Mouse (Mus musculus) granulocyte monocyte progenitor cell, adult 5-6 weeks (primary cell): ENCODE measurements around the gene Tacc3. TPM values are rescaled to one million over a fixed set of nuclear protein-coding genes. Genes with fewer than 3 reads are reported as not detected.

Source experiments
- ATAC-seq: replicated peaks from 2 replicates; pipeline ENCODE4 v1.8.0; 2016; ENCODE audit warnings: mild to moderate bottlenecking, moderate TSS enrichment, inconsistent platforms; ENCODE audit not compliant: poor library complexity, severe bottlenecking
- total RNA-seq, 2 experiments: library from RNA; stranded (forward) in 1 of 2; stranded (reverse) in 1 of 2; fragments of 200-712, 200-1000 nt in 1 of 2; fragments of >200 nt in 1 of 2; fragmentation: Nextera tagmentation in 1 of 2; gene quantifications; 2 replicates each; pipeline ENCODE4 v1.2.3; 2014 to 2017

The Tacc3 gene
- total RNA-seq, 2 experiments from 2014 or later = 81.0 to 186 TPM

DNA sequence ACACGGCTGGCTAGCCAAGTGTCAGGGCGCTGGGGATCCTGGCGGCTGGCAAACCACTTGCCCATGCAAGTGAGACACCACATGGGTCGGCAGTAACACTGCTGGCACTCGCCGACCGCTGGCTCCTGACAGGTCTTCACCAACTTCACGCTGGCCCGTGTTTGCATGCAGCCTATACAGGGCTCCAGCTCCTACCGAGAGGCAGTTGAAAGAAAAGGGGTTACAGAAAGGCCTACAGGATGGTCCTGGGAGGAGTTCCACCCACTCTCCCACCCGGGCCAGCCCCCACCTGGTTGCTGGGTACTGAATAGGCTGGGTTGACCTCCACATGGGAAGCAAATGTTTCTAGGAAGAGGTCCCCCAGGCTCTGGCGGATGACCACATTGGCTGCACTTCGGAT lies 3.5 kb upstream of the Tacc3 start:
- no peak for ATAC-seq

DNA sequence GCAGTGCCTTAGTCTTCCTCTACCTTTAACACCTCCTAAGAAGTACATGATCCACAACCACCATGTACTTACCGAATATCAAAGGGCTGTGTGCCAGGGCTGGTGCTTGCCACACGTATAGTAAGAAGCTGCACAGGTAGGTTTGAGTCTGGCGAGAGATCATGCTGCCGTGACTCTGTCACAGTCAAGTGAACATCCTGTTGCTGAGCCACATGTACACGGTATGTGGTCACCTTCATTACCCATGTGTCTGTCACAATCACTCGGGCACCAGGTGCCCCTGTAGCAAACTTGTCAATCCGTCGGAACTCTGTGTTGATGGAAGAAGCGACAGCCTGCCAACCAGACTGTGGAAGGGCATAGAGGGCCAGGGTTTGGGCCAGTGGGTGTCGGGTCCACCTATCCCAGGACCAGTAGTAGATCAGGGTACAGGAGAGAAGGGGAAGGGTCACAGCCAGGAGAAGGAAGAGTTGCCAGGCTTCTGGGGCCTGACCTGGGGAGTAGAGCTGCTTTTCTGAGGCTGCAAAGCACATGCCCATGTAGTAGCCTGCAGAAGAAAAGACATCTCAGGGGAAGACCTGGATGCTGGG lies 2.6 kb upstream of the Tacc3 start:
- no peak for ATAC-seq

DNA sequence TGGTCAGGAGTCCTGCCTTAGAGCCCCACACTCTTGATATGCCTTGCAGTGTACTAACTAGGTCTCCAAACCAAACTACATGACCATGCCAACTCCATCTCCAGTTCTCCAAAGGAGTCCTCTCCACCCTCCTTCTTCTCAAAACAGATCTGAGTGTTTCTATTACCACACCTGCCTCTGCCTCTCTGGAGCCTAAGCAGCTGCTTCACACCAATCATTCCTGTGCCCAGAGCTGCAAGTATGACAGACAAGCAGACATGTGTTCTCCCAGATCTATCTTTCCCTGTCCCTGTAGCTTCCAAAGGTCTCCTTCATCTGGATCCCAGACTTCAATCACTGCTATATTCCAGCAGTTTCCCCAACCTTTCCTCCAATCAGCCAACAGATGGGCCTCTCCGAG lies 1.2 kb upstream of the Tacc3 start:
- ATAC-seq = no peak

DNA sequence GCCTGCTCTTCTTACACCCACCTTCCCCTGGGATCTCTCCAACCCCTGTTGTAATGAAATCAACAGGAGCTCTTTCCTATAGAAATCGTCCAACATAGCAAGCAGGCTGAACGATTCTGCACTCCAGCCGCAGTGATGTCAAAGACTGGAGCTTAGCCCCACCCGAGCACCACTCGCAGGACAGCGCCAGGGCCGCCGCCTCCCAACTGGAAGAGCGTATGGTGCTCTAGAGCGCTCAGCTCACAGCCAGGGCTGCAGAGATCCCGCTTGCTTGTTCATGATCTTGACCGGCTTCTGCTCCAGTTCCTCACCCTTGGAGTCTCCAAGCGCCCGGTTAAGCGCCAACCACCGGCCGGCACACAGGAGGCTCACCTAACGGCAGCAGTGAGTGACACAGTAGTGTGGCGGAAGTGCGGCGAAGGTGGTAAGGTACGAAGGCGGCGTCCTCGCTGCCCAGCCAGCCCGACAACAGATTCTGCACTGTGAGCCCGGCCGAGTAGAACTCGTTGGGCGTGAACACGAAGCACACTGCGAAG lies 609 bp upstream of the Tacc3 start:
- ATAC-seq = peak; percentile 40

DNA sequence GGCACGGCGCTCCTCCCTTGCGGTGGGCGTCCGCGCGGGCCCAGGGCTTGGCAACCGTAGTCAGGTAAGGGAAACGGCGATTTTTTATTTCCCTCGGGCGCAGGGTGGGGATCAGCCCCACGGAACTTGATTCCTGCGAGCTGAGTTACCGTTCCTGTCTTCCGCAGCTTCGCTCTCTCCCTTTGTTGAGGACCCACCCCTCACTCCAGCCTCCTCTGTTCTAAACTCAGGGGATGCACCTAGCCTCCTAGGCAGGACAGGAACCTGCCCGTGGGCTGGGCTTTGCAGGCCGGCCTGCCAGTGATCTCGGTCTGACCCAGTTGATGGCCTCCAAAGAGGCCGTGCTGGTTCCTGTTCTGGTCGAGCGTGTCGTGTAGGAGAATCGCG lies 729 bp downstream of the Tacc3 start:
- ATAC-seq = peak; percentile 6

DNA sequence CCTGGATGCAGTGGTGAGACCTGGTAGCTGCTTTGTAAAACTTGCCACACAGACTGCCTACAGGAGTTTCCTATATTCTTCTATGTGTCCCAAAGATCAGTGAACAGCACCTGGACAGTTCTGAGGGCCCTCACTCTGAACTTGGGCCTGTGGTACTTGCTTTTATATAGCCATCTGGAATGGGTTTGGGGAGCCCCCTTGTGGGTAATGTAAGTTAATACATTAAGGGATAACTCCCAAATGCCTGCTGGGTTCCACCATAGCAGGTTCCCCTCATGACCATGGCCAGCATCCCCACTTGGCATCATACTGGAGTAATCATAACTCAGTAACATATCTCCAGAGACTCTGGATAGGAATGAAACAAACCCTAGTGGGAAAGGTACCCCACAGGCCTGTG lies 10.3 kb downstream of the Tacc3 start:
- ATAC-seq = no peak

DNA sequence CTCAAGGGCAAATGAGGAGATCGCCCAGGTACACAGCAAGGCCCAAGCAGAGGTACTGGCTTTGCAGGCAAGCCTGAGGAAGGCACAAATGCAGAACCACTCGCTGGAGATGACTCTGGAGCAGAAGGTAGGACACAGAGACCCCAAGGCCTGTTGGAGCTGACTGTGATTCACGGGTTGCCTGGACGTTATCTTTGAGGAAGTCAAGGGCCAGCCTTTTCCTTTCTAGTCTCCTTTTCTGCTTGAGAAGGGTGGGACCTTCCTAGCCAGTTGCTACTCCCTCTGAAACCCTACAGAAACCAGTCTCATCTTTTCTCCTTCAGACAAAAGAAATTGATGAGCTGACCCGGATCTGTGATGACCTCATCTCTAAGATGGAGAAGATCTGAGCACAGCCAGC lies 13.7 kb downstream of the Tacc3 start:
- no peak for ATAC-seq

DNA sequence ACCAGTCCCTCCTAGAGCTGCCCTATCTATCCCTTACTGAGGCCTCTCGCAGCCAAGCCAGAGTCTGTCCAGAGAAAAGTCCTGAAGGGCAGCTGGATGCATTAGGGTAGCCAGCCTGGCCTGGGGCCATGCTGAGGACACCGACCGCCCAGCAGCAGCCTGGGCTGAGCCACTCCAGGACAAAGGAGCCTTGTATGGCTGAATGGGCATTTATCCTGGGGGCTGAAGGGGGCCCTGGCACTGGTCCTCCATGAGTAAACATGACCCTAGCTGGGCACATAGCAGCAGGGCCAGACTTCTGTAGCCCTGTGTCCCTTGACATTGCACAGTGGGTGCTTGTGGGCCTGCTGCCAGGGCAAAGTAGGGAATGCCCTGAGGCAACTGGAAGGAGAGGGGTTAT lies 16.5 kb downstream of the Tacc3 start:
- no peak for ATAC-seq

DNA sequence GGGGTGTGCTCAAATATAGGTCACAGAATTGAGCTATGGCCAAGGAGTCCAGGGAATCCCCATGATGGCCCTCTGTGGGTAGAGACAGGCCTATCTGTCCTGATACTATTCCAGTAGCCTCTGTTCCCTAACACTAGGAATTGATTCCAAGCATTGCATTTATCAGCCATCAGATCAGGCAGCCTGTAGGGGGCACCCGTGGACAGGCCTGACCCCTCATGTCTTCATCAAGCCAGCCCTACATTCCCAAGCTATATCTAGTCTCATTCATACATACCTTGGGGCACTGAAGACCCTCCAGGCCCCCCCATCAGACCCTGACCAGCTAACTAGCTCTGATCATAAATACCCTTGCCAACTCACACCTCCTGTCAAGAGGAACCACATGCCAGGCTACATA lies 18.0 kb downstream of the Tacc3 start:
- ATAC-seq = peak; percentile 66

DNA sequence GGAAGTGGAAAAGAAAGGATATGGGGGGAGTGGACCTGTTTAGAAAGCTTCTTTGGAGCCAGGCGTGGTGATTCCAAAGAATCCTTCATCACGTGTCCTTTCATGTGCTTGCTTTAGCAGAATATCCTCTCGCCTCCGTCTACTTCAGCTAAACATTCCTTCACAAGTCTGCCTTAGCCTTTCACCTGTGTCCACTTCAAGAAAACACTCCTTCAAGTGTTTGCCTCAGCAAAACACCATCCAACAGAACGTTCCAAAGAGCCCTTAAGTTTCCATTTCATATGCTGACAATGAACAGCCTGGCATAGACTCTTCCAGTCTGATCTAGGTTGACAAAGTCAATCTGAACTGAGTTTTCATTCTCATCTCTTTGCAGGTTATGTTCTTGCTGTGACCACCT lies 20.3 kb downstream of the Tacc3 start:
- ATAC-seq = no peak

DNA sequence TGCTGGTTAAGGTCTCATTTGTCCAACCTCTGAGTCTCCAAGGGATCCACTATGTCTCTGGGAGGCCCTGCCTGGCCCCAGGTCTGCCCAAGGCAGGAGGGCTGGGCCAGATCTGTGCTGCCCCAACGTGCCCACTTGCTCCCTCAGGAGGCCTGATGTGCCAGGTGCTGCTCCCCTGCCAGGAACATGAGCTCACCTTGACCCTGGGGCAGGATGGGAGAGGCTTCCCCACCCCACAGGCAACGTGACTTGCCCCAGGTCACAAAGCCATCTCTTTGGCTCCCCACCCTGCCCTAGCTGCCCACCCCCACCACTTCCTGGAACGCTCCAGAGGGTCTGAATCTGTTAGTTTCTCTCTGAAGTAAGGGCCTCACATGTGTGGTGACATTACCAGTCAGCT lies 23.1 kb downstream of the Tacc3 start:
- ATAC-seq = no peak

DNA sequence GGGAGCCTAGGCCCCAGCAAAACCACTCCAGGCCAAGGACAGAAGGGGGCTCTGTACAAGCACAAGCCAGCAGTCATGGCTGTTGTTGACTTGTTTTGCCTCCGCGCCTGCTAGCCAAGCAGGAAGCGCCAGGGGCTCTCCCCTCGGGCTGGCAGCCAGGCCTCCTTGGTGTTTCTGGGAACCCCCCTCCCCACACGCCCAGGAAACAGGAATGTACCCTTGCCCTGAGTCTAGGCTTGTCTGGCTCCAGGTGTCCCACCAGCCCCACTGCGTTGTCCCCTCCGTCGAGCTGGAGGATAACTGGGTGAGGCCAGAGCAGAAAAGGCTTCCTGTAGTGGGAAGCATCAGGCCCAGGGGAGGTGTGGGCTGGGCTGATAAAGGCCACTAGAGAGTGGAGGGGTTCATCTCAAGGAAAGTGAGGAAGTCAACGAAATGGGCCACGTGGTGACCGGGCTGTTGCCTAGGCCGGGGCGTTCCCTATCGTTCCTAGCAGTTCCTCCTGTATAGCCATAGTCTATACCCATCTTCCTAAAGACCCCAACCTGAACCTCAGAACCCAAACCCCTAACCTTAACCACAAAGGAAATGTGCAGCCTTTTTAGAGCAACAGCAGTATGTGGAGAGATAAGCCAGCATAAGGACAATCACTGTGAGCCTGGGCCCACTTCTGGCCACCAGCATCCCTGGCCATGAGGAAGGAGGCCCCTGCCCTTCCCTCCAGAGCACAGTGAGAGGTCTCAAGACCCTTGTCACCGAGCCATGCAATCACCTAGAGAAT lies 23.9 kb downstream of the Tacc3 start:
- ATAC-seq = peak; percentile 55; the same call in 1 of the 2 replicates

DNA sequence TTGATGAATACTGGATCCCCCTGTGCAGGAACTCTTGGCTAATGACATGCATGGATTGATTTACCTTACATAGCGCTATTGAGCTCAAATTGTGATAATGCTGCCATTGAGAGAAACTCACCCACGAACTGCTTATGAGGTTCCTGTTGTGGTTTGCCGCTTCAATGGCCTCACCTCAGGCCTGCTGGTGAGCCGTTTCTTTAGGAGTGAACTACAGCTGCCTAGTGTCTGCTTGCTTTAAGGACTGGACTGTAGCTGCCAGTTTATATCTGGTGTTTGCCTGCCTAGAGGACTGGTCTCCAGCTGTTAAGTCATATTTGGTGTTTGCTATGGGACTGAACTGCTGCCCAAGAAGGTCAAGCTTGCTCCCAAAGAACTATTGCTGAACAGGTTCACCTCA lies 25.0 kb downstream of the Tacc3 start:
- no peak for ATAC-seq

DNA sequence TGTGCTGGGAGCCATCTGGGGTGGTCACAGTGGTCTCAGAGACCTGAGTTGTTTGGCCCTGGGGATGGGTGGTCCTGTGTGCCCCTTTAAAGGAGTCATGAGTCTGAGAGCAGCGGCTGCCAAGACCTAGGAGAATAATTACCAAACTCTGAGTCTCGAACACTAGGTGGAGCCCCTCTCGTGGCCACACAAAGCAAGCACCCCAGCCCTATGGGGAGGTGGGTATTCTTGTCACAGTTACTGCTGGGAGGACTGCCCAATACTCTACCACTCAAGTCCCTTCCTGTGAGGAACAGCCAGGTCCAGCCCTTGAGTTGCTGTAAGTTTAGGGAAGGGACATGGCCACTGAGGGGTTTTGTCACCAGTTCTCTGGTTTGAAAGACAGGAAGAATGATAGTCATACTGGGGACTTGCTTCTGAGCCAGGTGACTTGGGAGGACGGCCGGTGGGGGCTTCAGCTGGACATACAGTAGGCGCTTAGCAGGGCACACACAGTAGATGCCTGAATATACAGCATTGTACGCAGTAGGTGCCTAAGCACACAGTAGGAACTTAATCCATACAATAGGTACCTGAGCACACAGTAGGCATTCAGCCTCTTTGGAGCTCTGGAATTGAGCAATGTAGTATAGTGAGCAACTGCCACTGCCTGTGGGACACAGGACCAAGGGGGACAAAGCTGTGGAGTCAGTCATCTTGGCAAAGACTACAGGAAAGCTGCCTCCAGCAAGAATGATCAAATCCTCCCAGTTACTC lies 26.1 kb downstream of the Tacc3 start:
- ATAC-seq = 0 out of 2 replicates have a peak, but pooled peaks have one; percentile 34

DNA sequence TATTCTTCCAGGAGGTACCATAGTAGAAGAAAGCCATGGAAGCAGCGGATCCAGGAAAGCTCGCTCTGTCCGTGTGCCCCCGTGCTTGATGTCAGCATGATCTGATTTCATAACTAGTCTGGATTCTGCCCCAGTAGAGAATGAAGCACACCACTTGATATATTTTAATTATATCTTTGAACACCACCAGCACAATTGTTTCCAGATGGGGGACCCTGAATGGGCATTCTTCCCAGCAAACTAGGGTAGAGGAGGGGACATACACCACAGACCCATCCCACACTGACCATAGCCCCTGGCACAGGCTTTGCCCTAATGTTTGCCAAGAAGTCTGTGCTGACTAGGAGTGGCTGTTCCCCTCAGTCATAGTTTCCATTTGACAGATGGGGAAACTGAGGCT lies 27.0 kb downstream of the Tacc3 start:
- no peak for ATAC-seq

DNA sequence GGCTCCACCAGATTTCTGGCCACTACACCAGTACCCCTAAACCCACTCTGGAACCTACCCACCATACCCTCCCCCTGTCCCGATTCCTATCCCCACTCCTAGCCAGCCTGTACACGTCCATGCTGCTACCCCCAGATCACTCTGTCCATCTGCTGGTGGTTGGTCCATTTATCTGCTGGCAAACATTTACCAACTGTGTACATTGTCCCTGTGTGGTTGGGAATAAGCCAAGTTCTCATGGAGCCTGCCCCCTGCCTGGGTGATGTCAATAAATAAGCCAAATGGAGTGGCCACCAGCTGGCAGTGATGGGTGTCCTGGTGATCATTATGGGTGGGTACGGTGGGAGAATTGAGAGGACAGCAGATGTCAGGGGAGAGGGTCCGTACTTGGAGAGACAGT lies 29.2 kb downstream of the Tacc3 start:
- ATAC-seq = no peak

DNA sequence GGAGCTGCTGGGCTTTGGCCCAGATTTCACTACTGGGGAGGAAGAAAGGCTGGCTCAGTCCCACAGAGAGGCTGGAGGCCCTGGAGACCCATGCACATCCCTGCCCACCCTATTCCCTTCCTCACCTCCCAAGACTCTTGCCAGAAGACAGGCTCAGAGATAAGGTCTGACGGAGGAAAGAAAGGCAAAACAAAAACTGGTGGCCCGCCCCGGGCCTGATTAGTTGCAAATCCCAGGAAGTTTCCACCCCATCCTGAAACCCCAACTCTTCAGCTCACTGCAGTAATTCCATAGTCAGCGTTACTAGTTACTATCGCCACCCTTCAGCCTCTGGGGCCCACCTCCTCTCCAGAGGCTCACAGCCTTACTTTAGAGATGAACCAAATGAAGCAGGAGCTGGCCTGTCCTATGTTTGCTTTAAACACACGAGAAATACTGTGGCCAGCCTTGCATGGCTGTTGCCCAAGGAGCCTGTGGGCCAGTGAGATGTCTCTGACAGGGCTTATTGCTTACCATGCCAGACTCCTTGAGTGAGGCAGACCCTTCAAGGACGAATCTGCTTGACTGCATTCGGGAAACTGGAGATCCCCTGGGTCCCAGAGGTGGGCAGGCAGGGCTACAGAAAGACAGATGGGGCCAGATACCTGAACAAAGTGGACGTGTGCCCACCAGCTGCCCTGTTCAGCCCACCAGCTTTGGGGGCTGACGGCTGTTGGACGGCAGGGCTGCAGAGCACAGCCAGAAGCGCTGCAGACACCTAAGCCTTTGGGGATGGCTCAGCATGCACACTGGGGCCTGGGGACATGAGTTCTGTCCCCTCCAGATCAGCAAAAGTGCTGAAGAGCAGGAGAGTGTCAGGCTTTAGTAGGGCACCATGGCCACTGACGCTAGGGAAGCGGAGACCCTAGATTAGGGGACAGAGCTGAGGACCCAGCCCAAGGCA lies 30.6 kb downstream of the Tacc3 start:
- no peak for ATAC-seq

DNA sequence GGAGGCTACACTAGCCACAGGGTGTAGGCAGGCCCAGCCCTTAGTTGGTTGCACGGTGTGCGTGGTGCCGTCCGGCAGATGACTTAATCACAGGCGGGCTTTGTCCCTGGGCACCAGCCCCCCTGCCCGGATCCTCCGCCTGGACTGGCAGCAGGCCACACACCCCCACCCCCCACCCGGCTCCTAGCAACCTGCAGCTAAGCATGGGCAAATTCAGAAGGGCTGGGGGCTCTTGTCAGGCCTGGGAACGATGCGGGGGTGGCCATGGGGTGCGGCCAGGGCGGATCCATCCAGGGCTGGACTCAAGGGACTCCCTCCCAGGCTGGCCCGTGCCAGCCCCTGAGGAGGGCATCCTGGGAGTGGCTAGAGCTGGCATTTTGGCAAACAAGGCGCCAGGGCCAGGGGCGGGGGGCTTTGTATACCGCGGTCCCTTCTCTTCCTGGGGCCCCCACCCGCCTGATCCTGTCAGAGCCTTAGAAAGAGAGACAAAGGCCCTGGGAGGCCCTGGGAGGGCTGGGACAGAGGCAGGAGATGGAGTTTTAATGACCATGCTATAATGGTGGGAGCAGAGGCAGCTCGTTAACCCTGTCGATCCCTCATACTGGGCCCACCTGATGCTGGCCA lies 31.4 kb downstream of the Tacc3 start:
- no peak for ATAC-seq

DNA sequence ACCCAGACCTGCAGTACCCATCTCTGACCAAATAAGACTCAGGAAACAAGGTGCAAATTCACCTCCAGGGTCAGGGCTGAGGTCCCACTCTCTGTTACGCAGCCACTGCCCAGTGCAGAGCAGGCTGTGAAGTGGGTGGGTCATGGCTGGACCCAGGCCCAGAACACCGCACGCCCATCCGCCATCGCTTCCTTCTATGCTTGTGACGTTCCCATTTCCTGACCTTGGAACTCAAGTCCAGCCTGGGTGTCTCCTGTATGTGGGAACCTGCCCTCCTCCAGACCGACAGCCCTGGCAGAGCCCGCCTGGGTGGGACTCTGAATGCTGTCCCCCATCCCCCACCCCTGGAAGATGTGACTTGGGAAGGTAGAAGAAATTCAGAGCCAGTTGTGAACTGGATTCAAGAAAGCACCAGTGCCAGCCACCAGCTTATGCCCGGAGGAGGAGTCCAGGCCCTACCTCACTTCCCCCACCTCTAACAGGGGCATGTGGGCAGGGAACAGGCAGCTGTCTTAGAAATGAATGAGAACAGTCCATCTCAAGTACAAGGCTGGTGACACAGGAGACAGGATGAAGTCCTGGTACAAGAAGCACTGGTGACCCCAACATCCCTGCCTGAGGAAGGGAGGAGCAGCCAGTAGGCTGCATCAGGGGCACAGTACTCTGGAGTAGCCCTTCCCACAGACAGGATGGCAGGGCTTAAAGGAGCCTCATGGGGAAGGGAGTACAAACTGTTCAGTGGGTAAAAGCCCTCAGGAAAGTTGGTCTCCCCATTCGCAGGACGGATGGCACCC lies 32.1 kb downstream of the Tacc3 start:
- ATAC-seq = no peak
